Mouse (Mus musculus): ENCODE measurements around the gene Dip2a. TPM values are rescaled to one million over a fixed set of nuclear protein-coding genes. Genes with fewer than 3 reads are reported as not detected.

Dip2a gene
- total and polyA plus RNA-seq, 3 experiments = 7.5 to 9.2 (median 8.4) TPM

- H3K4me1 ChIP-seq (ENCODE audit: control insufficient read depth, insufficient read depth, low read length) = no peaks in the 10 kb centered on the region
- 66% methylated on average over 5 of the region's 5 CpGs for WGBS
- no peak overlapping the region for H3K4me3 ChIP-seq
- TF ChIP-seq POLR2A (IDR thresholded peaks at IDR 0.05; ENCODE audit: insufficient read depth, low read depth, low read length) = no peak
- TF ChIP-seq CTCF (IDR thresholded peaks at IDR 0.05) = no peak
- TF ChIP-seq EP300 (IDR thresholded peaks at IDR 0.05; ENCODE audit: insufficient read depth, low read depth, low read length) = no peak
- intact Hi-C loops (cut with DNase I) = no loop called here
- no peaks in the 10 kb centered on the region for H3K36me3 ChIP-seq (ENCODE audit: control insufficient read depth, insufficient read depth, low read length)
- no peaks in the 10 kb centered on the region for H3K27me3 ChIP-seq (ENCODE audit: control insufficient read depth, insufficient read depth, low read length)
- H3K27ac ChIP-seq = no peak overlapping the region
- H3K79me2 ChIP-seq (replicated peaks; ENCODE audit: control insufficient read depth, insufficient read depth, low read length) = no peaks in the 10 kb centered on the region
- H3K9ac ChIP-seq (ENCODE audit: low read depth, low read length) = no peak overlapping the region
- DNase-seq = no peak
Observed at GRCm38 (mm10) chr10:76300133-76300532, 45.0 kb downstream of the Dip2a start.

GRCm38 (mm10) chr10:76293222-76293621 is 51.9 kb downstream of the Dip2a start:
- Histone ChIP-seq H3K4me1 (ENCODE audit: control insufficient read depth, insufficient read depth, low read length) (no peaks in the 10 kb centered on the region), H3K36me3 (ENCODE audit: control insufficient read depth, insufficient read depth, low read length) (no peaks in the 10 kb centered on the region), H3K4me3 (no peak overlapping the region), H3K27me3 (ENCODE audit: control insufficient read depth, insufficient read depth, low read length) (no peaks in the 10 kb centered on the region), H3K79me2 (replicated peaks; ENCODE audit: control insufficient read depth, insufficient read depth, low read length) (no peaks in the 10 kb centered on the region), H3K9ac (ENCODE audit: low read depth, low read length) (no peak overlapping the region), H3K27ac (no peak overlapping the region)
- 88% methylated on average over 4 of the region's 4 CpGs for WGBS
- no peak for DNase-seq
- intact Hi-C loops (cut with DNase I) = no loop called here
- TF ChIP-seq CTCF (IDR thresholded peaks at IDR 0.05) (no peak), POLR2A (IDR thresholded peaks at IDR 0.05; ENCODE audit: insufficient read depth, low read depth, low read length) (no peak), EP300 (IDR thresholded peaks at IDR 0.05; ENCODE audit: insufficient read depth, low read depth, low read length) (no peak)

- Histone ChIP-seq H3K27me3 (ENCODE audit: control insufficient read depth, insufficient read depth, low read length) (no peaks in the 10 kb centered on the region), H3K4me3 (no peak overlapping the region), H3K36me3 (ENCODE audit: control insufficient read depth, insufficient read depth, low read length) (no peaks in the 10 kb centered on the region), H3K27ac (no peak overlapping the region), H3K4me1 (ENCODE audit: control insufficient read depth, insufficient read depth, low read length) (no peaks in the 10 kb centered on the region), H3K79me2 (replicated peaks; ENCODE audit: control insufficient read depth, insufficient read depth, low read length) (no peaks in the 10 kb centered on the region), H3K9ac (ENCODE audit: low read depth, low read length) (no peak overlapping the region)
- TF ChIP-seq POLR2A (IDR thresholded peaks at IDR 0.05; ENCODE audit: insufficient read depth, low read depth, low read length) (no peak), EP300 (IDR thresholded peaks at IDR 0.05; ENCODE audit: insufficient read depth, low read depth, low read length) (no peak), CTCF (IDR thresholded peaks at IDR 0.05) (no peak)
- intact Hi-C loops (cut with DNase I) = no loop called here
- no peak for DNase-seq
- 76% methylated on average over 3 of the region's 3 CpGs for WGBS
Observed at GRCm38 (mm10) chr10:76289936-76290671, 55.0 kb downstream of the Dip2a start.

GRCm38 (mm10) chr10:76289052-76289451 is 56.0 kb downstream of the Dip2a start:
- intact Hi-C loops (cut with DNase I) = no loop called here

GRCm38 (mm10) chr10:76288268-76288993 is 56.7 kb downstream of the Dip2a start:
- no peak overlapping the region for H3K27ac ChIP-seq
- WGBS = 78% methylated on average over 11 of the region's 11 CpGs
- H3K4me1 ChIP-seq (ENCODE audit: control insufficient read depth, insufficient read depth, low read length) = no peaks in the 10 kb centered on the region
- no peak for DNase-seq
- H3K9ac ChIP-seq (ENCODE audit: low read depth, low read length) = no peak overlapping the region
- H3K27me3 ChIP-seq (ENCODE audit: control insufficient read depth, insufficient read depth, low read length) = no peaks in the 10 kb centered on the region
- TF ChIP-seq EP300 (IDR thresholded peaks at IDR 0.05; ENCODE audit: insufficient read depth, low read depth, low read length) (no peak), CTCF (IDR thresholded peaks at IDR 0.05) (no peak), POLR2A (IDR thresholded peaks at IDR 0.05; ENCODE audit: insufficient read depth, low read depth, low read length) (no peak)
- intact Hi-C loops (cut with DNase I) = no loop called here
- no peak overlapping the region for H3K4me3 ChIP-seq
- H3K36me3 ChIP-seq (ENCODE audit: control insufficient read depth, insufficient read depth, low read length) = no peaks in the 10 kb centered on the region
- H3K79me2 ChIP-seq (replicated peaks; ENCODE audit: control insufficient read depth, insufficient read depth, low read length) = no peaks in the 10 kb centered on the region

More at GRCm38 (mm10) chr10:76289052-76289451, 56.0 kb downstream of the Dip2a start:
- H3K27ac ChIP-seq = no peak overlapping the region
- DNase-seq = no peak
- H3K27me3 ChIP-seq (ENCODE audit: control insufficient read depth, insufficient read depth, low read length) = no peaks in the 10 kb centered on the region
- no peak for TF ChIP-seq POLR2A (IDR thresholded peaks at IDR 0.05; ENCODE audit: insufficient read depth, low read depth, low read length)
- H3K4me1 ChIP-seq (ENCODE audit: control insufficient read depth, insufficient read depth, low read length) = no peaks in the 10 kb centered on the region
- H3K9ac ChIP-seq (ENCODE audit: low read depth, low read length) = no peak overlapping the region
- WGBS = 91% methylated on average over 5 of the region's 5 CpGs
- H3K4me3 ChIP-seq = no peak overlapping the region
- H3K36me3 ChIP-seq (ENCODE audit: control insufficient read depth, insufficient read depth, low read length) = no peaks in the 10 kb centered on the region
- H3K79me2 ChIP-seq (replicated peaks; ENCODE audit: control insufficient read depth, insufficient read depth, low read length) = no peaks in the 10 kb centered on the region

- H3K4me1 ChIP-seq (ENCODE audit: control insufficient read depth, insufficient read depth, low read length) = no peaks in the 10 kb centered on the region
- H3K36me3 ChIP-seq (ENCODE audit: control insufficient read depth, insufficient read depth, low read length) = no peaks in the 10 kb centered on the region
- no peaks in the 10 kb centered on the region for H3K27me3 ChIP-seq (ENCODE audit: control insufficient read depth, insufficient read depth, low read length)
- DNase-seq = no peak
- TF ChIP-seq EP300 (IDR thresholded peaks at IDR 0.05; ENCODE audit: insufficient read depth, low read depth, low read length) (no peak), CTCF (IDR thresholded peaks at IDR 0.05) (no peak), POLR2A (IDR thresholded peaks at IDR 0.05; ENCODE audit: insufficient read depth, low read depth, low read length) (no peak)
- no peak overlapping the region for H3K4me3 ChIP-seq
- H3K79me2 ChIP-seq (replicated peaks; ENCODE audit: control insufficient read depth, insufficient read depth, low read length) = no peaks in the 10 kb centered on the region
- WGBS = 65% methylated on average over 5 of the region's 5 CpGs
- intact Hi-C loops (cut with DNase I) = no loop called here
- no peak overlapping the region for H3K9ac ChIP-seq (ENCODE audit: low read depth, low read length)
- H3K27ac ChIP-seq = no peak overlapping the region
Observed at GRCm38 (mm10) chr10:76278541-76279097, 66.5 kb downstream of the Dip2a start.

All from heart, adult 2 months (tissue).